Mouse (Mus musculus): ENCODE data around the gene Ifi206.

DNA sequence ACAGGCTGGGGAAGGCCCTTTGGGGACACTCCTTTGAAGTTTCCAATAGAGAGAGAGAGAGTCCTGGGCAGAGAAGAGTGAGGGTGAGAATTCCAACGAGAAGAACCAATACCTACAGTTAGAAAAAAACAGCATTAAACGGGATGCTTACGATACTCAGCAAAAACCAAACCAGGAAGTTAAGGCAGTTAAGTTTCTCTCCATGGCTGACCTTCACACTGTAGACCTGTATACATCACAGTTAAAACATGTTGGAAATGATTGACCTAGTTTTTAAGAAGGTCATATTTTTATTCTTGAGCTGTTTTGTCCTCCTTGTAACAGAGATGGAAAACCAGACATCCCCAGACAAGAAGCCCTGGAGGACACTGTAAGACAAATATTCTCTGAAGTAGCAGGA lies 72.3 kb downstream of the Ifi206 start:
- TF ChIP-seq CTCF (IDR thresholded peaks at IDR 0.05; ENCODE audit: borderline replicate concordance, extremely low read depth, insufficient read depth, insufficient read length) = no peak
- no peak for TF ChIP-seq POLR2A (IDR thresholded peaks at IDR 0.05; ENCODE audit: borderline replicate concordance, extremely low read depth, insufficient read depth, insufficient read length, poor library complexity, severe bottlenecking)

Measured in brain, embryonic 14.5 days (tissue).